Mouse (Mus musculus) CH12.LX (cell line): Measurements from ENCODE around the gene Cd200. TPM values are rescaled to one million over a fixed set of nuclear protein-coding genes. Genes with fewer than 3 reads are reported as not detected.

ENCODE experiments used
- DNase-seq: peaks from one replicate; pipeline ENCODE4 v3.0.0-alpha.2; 2013; ENCODE audit errors: extremely low read depth
- H3K27ac ChIP-seq: 2 replicates; pipeline ENCODE4 v1.5.1; 2012; ENCODE audit warnings: low read depth, mild to moderate bottlenecking, control low read depth, moderate library complexity; ENCODE audit not compliant: insufficient read depth
- H3K27me3 ChIP-seq: replicated peaks from 2 replicates; pipeline ENCODE3; 2012; ENCODE audit warnings: inconsistent platforms
- H3K36me3 ChIP-seq, 2 experiments: replicated peaks in 1 of 2; 2 replicates each; pipeline versions ENCODE3 to v1.6.1; 2012; ENCODE audit warnings: inconsistent platforms in 1 of 2, low read length in 1 of 2, mild to moderate bottlenecking in 1 of 2, mixed read lengths in 1 of 2, moderate library complexity in 1 of 2; ENCODE audit not compliant: control insufficient read depth in 1 of 2, insufficient read depth in 1 of 2
- H3K4me1 ChIP-seq, 2 experiments: 2 replicates each; pipeline ENCODE4 v1.6.1; 2012; ENCODE audit warnings: inconsistent platforms in 1 of 2, moderate library complexity in 1 of 2; ENCODE audit not compliant: insufficient read depth in 2 of 2, control insufficient read depth in 1 of 2
- H3K4me2 ChIP-seq: 2 replicates; pipeline ENCODE4 v1.6.1; 2012; ENCODE audit warnings: low read depth, mild to moderate bottlenecking, control low read depth; ENCODE audit not compliant: poor library complexity, insufficient read depth, severe bottlenecking
- H3K4me3 ChIP-seq, 3 experiments: fragments of 150-350 bp in 1 of 3; sonication (generic) in 1 of 3; replicated peaks in 1 of 3; 2 replicates each; pipeline versions ENCODE3 to v1.5.1; 2011 to 2012; ENCODE audit warnings: low read depth in 2 of 3, low read length in 2 of 3, mild to moderate bottlenecking in 2 of 3, moderate library complexity in 2 of 3, control low read depth in 1 of 3, improper control_type of control experiment in 1 of 3, inconsistent platforms in 1 of 3, mixed read lengths in 1 of 3; ENCODE audit not compliant: poor library complexity in 1 of 3
- H3K79me2 ChIP-seq: replicated peaks from 2 replicates; pipeline ENCODE4 v1.6.1; 2012; ENCODE audit warnings: mild to moderate bottlenecking, moderate library complexity; ENCODE audit not compliant: control insufficient read depth, poor library complexity, insufficient read depth, severe bottlenecking; ENCODE audit errors: extremely low read depth
- H3K9ac ChIP-seq: 2 replicates; pipeline ENCODE4 v1.6.1; 2012; ENCODE audit warnings: low read depth, mild to moderate bottlenecking, control low read depth, moderate library complexity; ENCODE audit not compliant: insufficient read depth
- H3K9me3 ChIP-seq: replicated peaks from 2 replicates; pipeline ENCODE3; 2012; ENCODE audit warnings: low read length, inconsistent platforms, mixed read lengths
- BHLHE40 ChIP-seq: IDR thresholded peaks from 2 replicates; pipeline ENCODE4 v1.6.1; 2011; ENCODE audit warnings: mild to moderate bottlenecking, low read depth, low read length, improper control_type of control experiment
- CHD1 ChIP-seq: IDR thresholded peaks from 2 replicates; pipeline ENCODE4 v1.6.1; 2012; ENCODE audit warnings: low read depth, low read length, improper control_type of control experiment, inconsistent platforms
- CTCF ChIP-seq, 2 experiments: IDR thresholded peaks in 1 of 2; conservative IDR thresholded peaks in 1 of 2; 2 replicates each; pipeline ENCODE4 v1.5.1; 2011 to 2012; ENCODE audit warnings: low read depth in 2 of 2, low read length in 2 of 2, improper control_type of control experiment in 1 of 2, inconsistent platforms in 1 of 2, mild to moderate bottlenecking in 1 of 2, moderate library complexity in 1 of 2
- E2F4 ChIP-seq: IDR thresholded peaks from 2 replicates; pipeline ENCODE4 v1.6.1; 2011; ENCODE audit warnings: low read depth, low read length, improper control_type of control experiment; ENCODE audit not compliant: insufficient replicate concordance
- EP300 ChIP-seq: IDR thresholded peaks from 2 replicates; pipeline ENCODE4 v1.6.1; 2011; ENCODE audit warnings: low read length, improper control_type of control experiment
- ETS1 ChIP-seq: conservative IDR thresholded peaks from 2 replicates; pipeline ENCODE4 v1.6.1; 2012; ENCODE audit warnings: low read depth, mild to moderate bottlenecking, inconsistent platforms, low read length, improper control_type of control experiment, moderate library complexity
- GABPA ChIP-seq: IDR thresholded peaks from 2 replicates; pipeline ENCODE4 v1.6.1; 2012; ENCODE audit warnings: low read depth, low read length, improper control_type of control experiment, inconsistent platforms; ENCODE audit not compliant: insufficient replicate concordance
- IRF4 ChIP-seq: IDR thresholded peaks from 2 replicates; pipeline ENCODE4 v1.6.1; 2014; ENCODE audit warnings: low read depth, mild to moderate bottlenecking, inconsistent platforms, low read length, improper control_type of control experiment
- JUN ChIP-seq: IDR thresholded peaks from 2 replicates; pipeline ENCODE4 v1.6.1; 2011; ENCODE audit warnings: low read depth, mild to moderate bottlenecking, low read length, improper control_type of control experiment, moderate library complexity; ENCODE audit not compliant: insufficient read depth
- JUND ChIP-seq: conservative IDR thresholded peaks from 2 replicates; pipeline ENCODE4 v1.6.1; 2011; ENCODE audit warnings: low read depth, low read length, improper control_type of control experiment
- KAT2A ChIP-seq: IDR thresholded peaks from 2 replicates; pipeline ENCODE4 v1.6.1; 2012; ENCODE audit warnings: low read length, improper control_type of control experiment, inconsistent platforms; ENCODE audit not compliant: insufficient replicate concordance
- MAFK ChIP-seq: IDR thresholded peaks from 2 replicates; pipeline ENCODE4 v1.6.1; 2011; ENCODE audit warnings: low read length, improper control_type of control experiment; ENCODE audit not compliant: insufficient replicate concordance
- MAZ ChIP-seq: IDR thresholded peaks from 2 replicates; pipeline ENCODE4 v1.6.1; 2012; ENCODE audit warnings: low read depth, mild to moderate bottlenecking, inconsistent platforms, low read length, improper control_type of control experiment, moderate library complexity
- MXI1 ChIP-seq: IDR thresholded peaks from 2 replicates; pipeline ENCODE4 v1.6.1; 2011; ENCODE audit warnings: mild to moderate bottlenecking, low read depth, low read length, improper control_type of control experiment
- MYC ChIP-seq: IDR thresholded peaks from 2 replicates; pipeline ENCODE4 v1.6.1; 2011; ENCODE audit warnings: low read depth, mild to moderate bottlenecking, improper control_type of control experiment, low read length
- NELFE ChIP-seq: IDR thresholded peaks from 2 replicates; pipeline ENCODE4 v1.6.1; 2011; ENCODE audit warnings: low read depth, low read length, improper control_type of control experiment
- NRF1 ChIP-seq: IDR thresholded peaks from 2 replicates; pipeline ENCODE4 v1.6.1; 2014; ENCODE audit warnings: low read depth, mild to moderate bottlenecking, inconsistent platforms, low read length, improper control_type of control experiment, moderate library complexity
- PAX5 ChIP-seq: IDR thresholded peaks from 2 replicates; pipeline ENCODE4 v1.6.1; 2012; ENCODE audit warnings: low read length, inconsistent platforms, mixed read lengths
- POLR2A ChIP-seq: IDR thresholded peaks from 2 replicates; pipeline ENCODE4 v1.6.1; 2011; ENCODE audit warnings: low read depth, mild to moderate bottlenecking, improper control_type of control experiment, low read length
- POLR2AphosphoS2 ChIP-seq: IDR thresholded peaks from 2 replicates; pipeline ENCODE4 v1.6.1; 2011; ENCODE audit warnings: low read depth, low read length, improper control_type of control experiment
- RAD21 ChIP-seq: IDR thresholded peaks from 2 replicates; pipeline ENCODE4 v1.6.1; 2011; ENCODE audit warnings: low read depth, mild to moderate bottlenecking, low read length, improper control_type of control experiment, moderate library complexity
- SIN3A ChIP-seq: IDR thresholded peaks from 2 replicates; pipeline ENCODE4 v1.6.1; 2012; ENCODE audit warnings: low read length, improper control_type of control experiment, inconsistent platforms
- SMC3 ChIP-seq: IDR thresholded peaks from 2 replicates; pipeline ENCODE4 v1.6.1; 2011; ENCODE audit warnings: low read depth, low read length, improper control_type of control experiment
- TBP ChIP-seq: conservative IDR thresholded peaks from 2 replicates; pipeline ENCODE4 v1.6.1; 2011; ENCODE audit warnings: low read depth, low read length, improper control_type of control experiment
- UBTF ChIP-seq: IDR thresholded peaks from 2 replicates; pipeline ENCODE4 v1.6.1; 2012; ENCODE audit warnings: low read depth, mild to moderate bottlenecking, inconsistent platforms, low read length, improper control_type of control experiment, moderate library complexity
- USF1 ChIP-seq: IDR thresholded peaks from 2 replicates; pipeline ENCODE4 v1.6.1; 2014; ENCODE audit warnings: low read depth, mild to moderate bottlenecking, inconsistent platforms, low read length, improper control_type of control experiment
- ZC3H11A ChIP-seq: IDR thresholded peaks from 2 replicates; pipeline ENCODE4 v1.6.1; 2012; ENCODE audit warnings: low read depth, mild to moderate bottlenecking, inconsistent platforms, low read length, improper control_type of control experiment
- ZKSCAN1 ChIP-seq: IDR thresholded peaks from 2 replicates; pipeline ENCODE4 v1.6.1; 2012; ENCODE audit warnings: low read depth, inconsistent platforms, low read length, improper control_type of control experiment, borderline replicate concordance
- ZMIZ1 ChIP-seq: IDR thresholded peaks from 2 replicates; pipeline ENCODE4 v1.6.1; 2012; ENCODE audit warnings: low read depth, mild to moderate bottlenecking, inconsistent platforms, low read length, improper control_type of control experiment
- ZNF384 ChIP-seq: IDR thresholded peaks from 2 replicates; pipeline ENCODE4 v1.6.1; 2012; ENCODE audit warnings: low read depth, low read length, improper control_type of control experiment, inconsistent platforms
- dilution Hi-C: fragments of 300-500 bp; cut with MboI; formaldehyde crosslinking; loops from 2 replicates; pipeline ENCODE4 v1.14.3; 2020; ENCODE audit warnings: low sequenced_read_pairs; ENCODE audit not compliant: extremely low pct_unique_long_range_greater_than_20kb, extremely low pct_ligation_motif_present
- in situ Hi-C: fragments of 300-500 bp; cut with MboI; formaldehyde crosslinking; loops from 3 replicates; pipeline ENCODE4 v1.14.3; 2019; ENCODE audit warnings: low sequenced_read_pairs, low pct_ligation_motif_present, low pct_unique_long_range_greater_than_20kb, mixed read lengths
- polyA plus RNA-seq: library from polyadenylated mRNA; unstranded; fragments of >175 nt; gene quantifications from 2 replicates; pipeline ENCODE4 v1.2.1, GENCODE M21; 2012; ENCODE audit warnings: low read depth; ENCODE audit not compliant: insufficient read length
- total RNA-seq, 2 experiments: library from RNA; depleted of rRNA; stranded (reverse); fragments of 300-350 nt in 1 of 2; fragments of >200 nt in 1 of 2; gene quantifications; 2 replicates each; pipeline ENCODE4 v1.2.3; 2012 to 2014

The Cd200 gene
- total and polyA plus RNA-seq, 3 experiments: 13.7 to 77.5 (median 17.0) TPM

- Histone ChIP-seq H3K79me2 (peaks cover 14% of the 10 kb centered on the region), H3K4me2 (peak overlapping the region; percentile 24), H3K27ac (no peak overlapping the region), H3K9me3 (no peaks in the 10 kb centered on the region), H3K4me1 (peaks cover 3 to 20% of the 10 kb centered on the region in 2 experiments; a peak in 2 of 4 replicates), H3K9ac (peak overlapping the region; percentile 21; the same call in 1 of the 2 replicates), H3K4me3 (peak overlapping the region in 1 of 3 experiments; percentile 89), H3K36me3 (no peaks in the 10 kb centered on the region), H3K27me3 (no peaks in the 10 kb centered on the region)
- in situ Hi-C loops (loop anchor here (10.0 kb wide), 1 partner anchor 72 kb away; no protein-coding TSS in a partner anchor), dilution Hi-C loops (no loop called here)
- DNase-seq: no peak
- no peak for TF ChIP-seq GABPA
- TF ChIP-seq KAT2A: no peak
- TF ChIP-seq ZNF384: no peak
- TF ChIP-seq NRF1: no peak
- no peak for TF ChIP-seq CTCF (conservative IDR thresholded peaks at IDR 0.05 in 1 of 2, IDR thresholded peaks at IDR 0.05 in 1 of 2; ENCODE audit: low read depth in 2 of 2, low read length in 2 of 2)
- TF ChIP-seq EP300: no peak
- TF ChIP-seq USF1: no peak
- TF ChIP-seq JUN: no peak
- no peak for TF ChIP-seq E2F4
- TF ChIP-seq RAD21: no peak
- no peak for TF ChIP-seq MYC
- TF ChIP-seq SIN3A: no peak
- no peak for TF ChIP-seq POLR2A
- TF ChIP-seq SMC3: no peak
- TF ChIP-seq MXI1: no peak
- no peak for TF ChIP-seq IRF4
- no peak for TF ChIP-seq ZC3H11A
Measured at GRCm38 (mm10) chr16:45407091-45407490, 1.8 kb downstream of the Cd200 start.

GRCm38 (mm10) chr16:45402951-45403350, 5.9 kb downstream of the Cd200 start:
- Histone ChIP-seq H3K4me1 (peaks cover 3 to 24% of the 10 kb centered on the region in 2 experiments; a peak in 3 of 4 replicates), H3K4me3 (no peak overlapping the region), H3K9ac (no peak overlapping the region), H3K4me2 (no peak overlapping the region), H3K27me3 (no peaks in the 10 kb centered on the region), H3K27ac (no peak overlapping the region), H3K79me2 (peaks cover 17% of the 10 kb centered on the region), H3K9me3 (no peaks in the 10 kb centered on the region), H3K36me3 (peaks cover 3 to 7% of the 10 kb centered on the region in 2 experiments)
- DNase-seq: no peak
- in situ Hi-C loops (loop anchor here (10.0 kb wide), 1 partner anchor 68 kb away; no protein-coding TSS in a partner anchor), dilution Hi-C loops (no loop called here)
- TF ChIP-seq IRF4: no peak
- no peak for TF ChIP-seq POLR2A
- no peak for TF ChIP-seq MAZ
- TF ChIP-seq UBTF: no peak
- TF ChIP-seq ZMIZ1: no peak
- no peak for TF ChIP-seq TBP
- TF ChIP-seq MAFK: no peak
- no peak for TF ChIP-seq ETS1
- no peak for TF ChIP-seq BHLHE40
- no peak for TF ChIP-seq PAX5
- no peak for TF ChIP-seq POLR2AphosphoS2
- TF ChIP-seq CHD1: no peak
- no peak for TF ChIP-seq GABPA
- no peak for TF ChIP-seq JUND
- no peak for TF ChIP-seq MYC
- no peak for TF ChIP-seq MXI1
- TF ChIP-seq NRF1: no peak
- no peak for TF ChIP-seq NELFE
- no peak for TF ChIP-seq ZKSCAN1
